Mouse (Mus musculus): Measurements from ENCODE around the gene Otos. TPM values are rescaled to one million over a fixed set of nuclear protein-coding genes. Genes with fewer than 3 reads are reported as not detected.

Gene Otos
- total and polyA plus RNA-seq, 2 experiments from 2014 or later, result 0.88 TPM; not detected in 1

GRCm38 (mm10) chr1:92669430-92669829 is 20.8 kb upstream of the Otos start:
- H3K9ac ChIP-seq (replicated peaks; ENCODE audit: low read length), result no peak overlapping the region
- H3K27me3 ChIP-seq (ENCODE audit: insufficient read depth, low read length), result no peaks in the 10 kb centered on the region
- H3K4me3 ChIP-seq (ENCODE audit: low read length), result no peak overlapping the region
- no peaks in the 10 kb centered on the region for H3K36me3 ChIP-seq (ENCODE audit: insufficient read depth, low read length)
- no peak overlapping the region for H3K4me2 ChIP-seq (ENCODE audit: low read depth, low read length)
- whole genome bisulfite sequencing, result 94% methylated on average over 3 of the region's 3 CpGs
- DNase-seq (ENCODE audit: low spot score) (no peak), ATAC-seq (no peak)
- H3K27ac ChIP-seq, result no peak overlapping the region
- H3K9me3 ChIP-seq (ENCODE audit: low read length), result no peaks in the 10 kb centered on the region
- TF ChIP-seq CTCF (IDR thresholded peaks at IDR 0.05; ENCODE audit: low read depth), result no peak
- no peaks in the 10 kb centered on the region for H3K4me1 ChIP-seq (ENCODE audit: insufficient read depth, low read length)

DNA sequence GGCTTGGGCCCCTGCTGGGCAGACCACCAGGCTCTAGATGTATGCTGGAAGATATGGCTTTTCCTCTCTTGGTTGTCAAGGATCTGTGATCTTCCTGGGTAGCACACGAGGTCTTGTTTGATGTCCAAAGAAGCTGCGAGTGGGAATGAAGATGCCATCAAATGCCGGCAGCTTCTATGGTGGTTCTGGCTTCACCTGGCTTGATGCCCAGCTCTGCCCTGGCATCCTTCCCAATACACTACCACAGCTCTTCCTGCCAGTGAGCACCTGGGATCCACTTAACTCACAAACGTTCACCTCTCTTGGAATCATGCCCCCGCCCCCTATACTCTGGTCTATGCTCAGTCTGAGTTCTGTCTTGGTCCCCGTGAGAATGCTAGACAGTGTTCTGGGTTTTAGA is 18.5 kb upstream of the Otos start:
- no peak for TF ChIP-seq CTCF (IDR thresholded peaks at IDR 0.05; ENCODE audit: low read depth)
- Histone ChIP-seq H3K9me3 (ENCODE audit: low read length) (no peaks in the 10 kb centered on the region), H3K27me3 (ENCODE audit: insufficient read depth, low read length) (no peaks in the 10 kb centered on the region), H3K4me2 (ENCODE audit: low read depth, low read length) (no peak overlapping the region), H3K4me1 (ENCODE audit: insufficient read depth, low read length) (no peaks in the 10 kb centered on the region), H3K9ac (replicated peaks; ENCODE audit: low read length) (no peak overlapping the region), H3K27ac (no peak overlapping the region), H3K36me3 (ENCODE audit: insufficient read depth, low read length) (no peaks in the 10 kb centered on the region), H3K4me3 (ENCODE audit: low read length) (no peak overlapping the region)
- 50% methylated on average over 6 of the region's 6 CpGs for WGBS
- ATAC-seq, result peak; percentile 35; the same call in 1 of the 2 replicates
- DNase-seq (ENCODE audit: low spot score), result peak; percentile 16

- H3K36me3 ChIP-seq (ENCODE audit: insufficient read depth, low read length), result no peaks in the 10 kb centered on the region
- H3K9me3 ChIP-seq (ENCODE audit: low read length), result no peaks in the 10 kb centered on the region
- H3K9ac ChIP-seq (replicated peaks; ENCODE audit: low read length), result no peak overlapping the region
- H3K27ac ChIP-seq, result no peak overlapping the region
- TF ChIP-seq CTCF (IDR thresholded peaks at IDR 0.05; ENCODE audit: low read depth), result no peak
- DNase-seq (ENCODE audit: low spot score) (no peak), ATAC-seq (no peak)
- H3K27me3 ChIP-seq (ENCODE audit: insufficient read depth, low read length), result no peaks in the 10 kb centered on the region
- H3K4me3 ChIP-seq (ENCODE audit: low read length), result no peak overlapping the region
- 58% methylated on average over 5 of the region's 5 CpGs for WGBS
- H3K4me1 ChIP-seq (ENCODE audit: insufficient read depth, low read length), result no peaks in the 10 kb centered on the region
- H3K4me2 ChIP-seq (ENCODE audit: low read depth, low read length), result no peak overlapping the region
Measured at GRCm38 (mm10) chr1:92659392-92659791, 10.8 kb upstream of the Otos start.

GRCm38 (mm10) chr1:92657025-92657820 is 8.6 kb upstream of the Otos start:
- no peaks in the 10 kb centered on the region for H3K36me3 ChIP-seq (ENCODE audit: insufficient read depth, low read length)
- WGBS, result 68% methylated on average over 11 of the region's 11 CpGs
- H3K4me2 ChIP-seq (ENCODE audit: low read depth, low read length), result no peak overlapping the region
- no peak for TF ChIP-seq CTCF (IDR thresholded peaks at IDR 0.05; ENCODE audit: low read depth)
- no peaks in the 10 kb centered on the region for H3K4me1 ChIP-seq (ENCODE audit: insufficient read depth, low read length)
- H3K9me3 ChIP-seq (ENCODE audit: low read length), result no peaks in the 10 kb centered on the region
- DNase-seq (ENCODE audit: low spot score) (no peak), ATAC-seq (no peak)
- no peaks in the 10 kb centered on the region for H3K27me3 ChIP-seq (ENCODE audit: insufficient read depth, low read length)
- H3K4me3 ChIP-seq (ENCODE audit: low read length), result no peak overlapping the region
- H3K27ac ChIP-seq, result no peak overlapping the region
- no peak overlapping the region for H3K9ac ChIP-seq (replicated peaks; ENCODE audit: low read length)

GRCm38 (mm10) chr1:92654676-92655075 is 6.0 kb upstream of the Otos start:
- H3K27me3 ChIP-seq (ENCODE audit: insufficient read depth, low read length), result no peaks in the 10 kb centered on the region
- no peak overlapping the region for H3K4me2 ChIP-seq (ENCODE audit: low read depth, low read length)
- WGBS, result 51% methylated on average over 2 of the region's 2 CpGs
- no peak for TF ChIP-seq CTCF (IDR thresholded peaks at IDR 0.05; ENCODE audit: low read depth)
- no peak overlapping the region for H3K9ac ChIP-seq (replicated peaks; ENCODE audit: low read length)
- ATAC-seq (no peak), DNase-seq (ENCODE audit: low spot score) (no peak)
- H3K4me3 ChIP-seq (ENCODE audit: low read length), result no peak overlapping the region
- H3K36me3 ChIP-seq (ENCODE audit: insufficient read depth, low read length), result no peaks in the 10 kb centered on the region
- no peaks in the 10 kb centered on the region for H3K9me3 ChIP-seq (ENCODE audit: low read length)
- no peaks in the 10 kb centered on the region for H3K4me1 ChIP-seq (ENCODE audit: insufficient read depth, low read length)
- H3K27ac ChIP-seq, result no peak overlapping the region

DNA sequence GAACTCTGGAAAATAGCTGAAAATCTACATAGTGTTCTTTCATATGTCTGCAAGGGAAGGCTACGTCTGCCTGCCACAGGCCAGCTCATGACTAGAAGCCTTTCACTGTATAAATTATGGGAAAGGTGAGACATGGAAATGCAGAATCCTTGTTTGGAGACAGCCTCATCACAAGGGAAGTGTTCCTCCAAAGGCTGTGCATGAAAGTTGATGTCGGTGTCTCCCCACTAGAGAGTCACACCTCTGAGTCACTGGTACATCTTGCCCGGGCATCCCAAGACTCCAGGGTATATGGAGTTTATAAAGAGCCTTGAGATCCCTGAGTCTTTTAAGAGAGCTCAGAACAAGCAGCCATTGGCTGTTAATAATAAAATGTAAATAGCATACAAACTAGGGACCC is 4.5 kb upstream of the Otos start:
- no peaks in the 10 kb centered on the region for H3K27me3 ChIP-seq (ENCODE audit: insufficient read depth, low read length)
- H3K9me3 ChIP-seq (ENCODE audit: low read length), result no peaks in the 10 kb centered on the region
- ATAC-seq, result no peak
- no peak for DNase-seq (ENCODE audit: low spot score)
- no peaks in the 10 kb centered on the region for H3K36me3 ChIP-seq (ENCODE audit: insufficient read depth, low read length)
- no peak overlapping the region for H3K9ac ChIP-seq (replicated peaks; ENCODE audit: low read length)
- H3K4me2 ChIP-seq (ENCODE audit: low read depth, low read length), result no peak overlapping the region
- no peak for TF ChIP-seq CTCF (IDR thresholded peaks at IDR 0.05; ENCODE audit: low read depth)
- H3K4me3 ChIP-seq (ENCODE audit: low read length), result no peak overlapping the region
- no peaks in the 10 kb centered on the region for H3K4me1 ChIP-seq (ENCODE audit: insufficient read depth, low read length)
- 95% methylated on average over 3 of the region's 3 CpGs for WGBS
- no peak overlapping the region for H3K27ac ChIP-seq

DNA sequence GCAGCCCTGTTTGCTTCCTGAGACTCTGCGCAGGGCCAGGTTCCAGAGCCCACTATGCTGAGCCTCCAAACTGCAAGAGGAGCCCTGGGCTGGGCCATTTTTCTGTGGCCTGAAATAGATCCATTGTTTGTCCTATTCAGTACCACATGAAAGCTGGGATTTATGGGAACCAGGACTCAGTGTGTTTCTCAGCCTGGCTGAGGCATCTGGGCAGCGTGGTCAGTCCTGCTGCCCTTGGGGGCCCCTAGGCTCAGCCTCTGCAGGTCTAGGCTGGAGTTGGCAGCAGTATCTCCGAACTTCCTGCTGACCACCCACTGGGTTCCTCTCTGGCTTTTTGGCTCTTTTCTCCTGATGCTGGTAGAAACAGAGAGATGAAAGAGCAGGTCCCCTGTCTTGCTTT is 2.8 kb upstream of the Otos start:
- ATAC-seq (no peak), DNase-seq (ENCODE audit: low spot score) (peak; percentile 46)
- H3K9ac ChIP-seq (replicated peaks; ENCODE audit: low read length), result no peak overlapping the region; the same call in 1 of the 2 replicates

More for the DNA sequence above, 2.8 kb upstream of the Otos start:
- Histone ChIP-seq H3K4me1 (ENCODE audit: insufficient read depth, low read length) (0 out of 2 replicates have a peak, but pooled peaks cover 2% of the 10 kb centered on the region), H3K4me3 (ENCODE audit: low read length) (no peak overlapping the region), H3K4me2 (ENCODE audit: low read depth, low read length) (no peak overlapping the region), H3K9me3 (ENCODE audit: low read length) (no peaks in the 10 kb centered on the region), H3K27ac (no peak overlapping the region), H3K36me3 (ENCODE audit: insufficient read depth, low read length) (no peaks in the 10 kb centered on the region), H3K27me3 (ENCODE audit: insufficient read depth, low read length) (no peaks in the 10 kb centered on the region)
- 42% methylated on average over 3 of the region's 3 CpGs for WGBS
- no peak for TF ChIP-seq CTCF (IDR thresholded peaks at IDR 0.05; ENCODE audit: low read depth)

Measured in hindbrain, postnatal 0 days (tissue).